Mouse (Mus musculus) liver, adult 2 months (tissue): Measurements from ENCODE around the gene Ddr2.

ENCODE experiments used
- CTCF ChIP-seq: fragments of 200-500 bp; IDR thresholded peaks from 2 replicates; pipeline ENCODE4 v1.5.1; 2011; ENCODE audit warnings: low read depth, low read length, control low read depth
- POLR2A ChIP-seq: fragments of 200-500 bp; IDR thresholded peaks from 2 replicates; pipeline ENCODE4 v1.6.1; 2011; ENCODE audit warnings: low read length, control low read depth; ENCODE audit not compliant: insufficient read depth; ENCODE audit errors: extremely low read depth

DNA sequence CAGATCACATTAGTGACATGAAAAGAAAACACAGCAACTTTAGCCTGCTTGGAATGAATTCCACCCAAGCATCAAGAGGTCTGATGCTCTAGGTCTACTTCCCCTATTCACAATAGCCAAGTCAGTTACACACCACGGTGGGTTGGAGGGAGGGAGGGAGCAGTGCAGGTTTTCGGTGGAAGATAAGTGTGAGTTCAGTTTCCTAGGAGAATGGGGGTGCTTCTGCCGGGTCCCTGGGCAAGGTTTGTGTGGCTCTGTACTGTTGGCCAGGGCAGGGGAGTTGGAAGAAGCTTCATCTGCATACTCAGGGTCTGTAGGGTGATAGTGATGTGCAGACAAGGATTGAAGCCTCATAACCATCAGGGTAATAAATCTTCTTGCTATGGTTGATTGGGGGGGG lies 164.6 kb downstream of the Ddr2 start:
- TF ChIP-seq CTCF, result no peak
- TF ChIP-seq POLR2A, result no peak
